Mouse (Mus musculus) E14TG2a.4 (cell line): ENCODE measurements at regions not wholly inside any gene's neighbourhood (a gene's known extent, or its start where the extent isn't known, plus 50 kb on each side); places are given as distances from the start of the nearest gene placed in this dataset.

ENCODE experiments used
- CTCF ChIP-seq: conservative IDR thresholded peaks from 2 replicates; pipeline ENCODE4 v1.5.1; 2014; ENCODE audit warnings: low read length
- POU5F1 ChIP-seq: IDR thresholded peaks from 2 replicates; pipeline ENCODE4 v1.6.1; 2014; ENCODE audit warnings: low read length, borderline replicate concordance

DNA sequence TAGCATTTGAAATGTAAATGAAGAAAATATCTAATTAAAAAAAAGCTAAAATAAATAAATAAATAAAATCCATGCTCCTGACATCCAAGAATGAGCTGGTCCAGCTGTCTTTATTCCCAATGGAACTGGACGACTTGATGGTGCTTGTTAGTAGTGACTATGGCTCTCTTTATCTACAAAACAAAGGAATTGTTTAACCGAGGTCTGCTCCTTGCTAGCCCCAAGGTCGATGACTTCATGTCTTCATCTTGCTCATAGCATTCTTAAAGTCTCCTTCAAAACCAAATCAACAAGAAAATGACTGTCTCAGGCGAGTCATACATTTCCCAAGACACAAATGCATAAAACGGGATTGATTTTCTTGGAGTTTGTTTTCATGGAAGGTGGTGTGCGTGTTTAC lies 212.5 kb upstream of the Glra1 start:
- no peak for TF ChIP-seq CTCF
- no peak for TF ChIP-seq POU5F1
